Mouse (Mus musculus) megakaryocyte, embryonic 14.5 days (primary cell): ENCODE measurements around the gene Phf3.

Source experiments
- FLI1 ChIP-seq: IDR thresholded peaks from 2 replicates; pipeline ENCODE4 v1.6.1; 2012; ENCODE audit warnings: low read length, inconsistent platforms, mixed read lengths
- GATA1 ChIP-seq: IDR thresholded peaks from 3 replicates; pipeline ENCODE4 v1.6.1; 2012; ENCODE audit warnings: mixed read lengths, low read length, inconsistent platforms, borderline replicate concordance

- TF ChIP-seq GATA1 (no peak), FLI1 (no peak)
Observed at GRCm38 (mm10) chr1:30792935-30793334, 80.8 kb downstream of the Phf3 start.
